ENCODE assay signal across 35 mouse cellular contexts in genomic region chr4:16237771-16238170, GRCm38 (mm10).
"Had no signal": no experiment of that assay in that cellular context is flagged by ENCODE, and none has a peak within 500 bp of the region (broad histone marks: within the 10 kb centered on the region; RNA-seq: fewer than 3 reads in every experiment).

No protein-coding gene starts in this region.

- H3K4me3 ChIP-seq: heart, embryonic 10.5 days; heart, embryonic 12.5 days; heart, embryonic 13.5 days; heart, embryonic 15.5 days; hindbrain, embryonic 10.5 days; hindbrain, embryonic 12.5 days; hindbrain, embryonic 13.5 days; hindbrain, embryonic 15.5 days; intestine, embryonic 15.5 days; kidney, embryonic 15.5 days; layer of hippocampus, adult 2 months had no signal

- H3K27ac ChIP-seq: heart, embryonic 10.5 days; heart, embryonic 13.5 days; heart, embryonic 15.5 days; hindbrain, embryonic 10.5 days; hindbrain, embryonic 12.5 days; hindbrain, embryonic 13.5 days; hindbrain, embryonic 14.5 days; hindbrain, embryonic 15.5 days; hindbrain, postnatal 0 days; intestine, embryonic 15.5 days; kidney, embryonic 15.5 days; kidney, postnatal 0 days; layer of hippocampus, adult 2 months had no signal

- H3K36me3 ChIP-seq: heart, embryonic 10.5 days; heart, embryonic 12.5 days; heart, embryonic 13.5 days; heart, embryonic 15.5 days; hindbrain, embryonic 10.5 days; hindbrain, embryonic 12.5 days; hindbrain, embryonic 13.5 days; hindbrain, embryonic 15.5 days; intestine, embryonic 15.5 days; kidney, embryonic 15.5 days had no signal

- ATAC-seq: hindbrain, embryonic 16.5 days; hindbrain, postnatal 0 days; inflammation-experienced regulatory T-cells, adult 6 months; intestine, embryonic 15.5 days; intestine, embryonic 16.5 days; intestine, postnatal 0 days had no signal

- H3K27me3 ChIP-seq: heart, embryonic 12.5 days; heart, embryonic 13.5 days; heart, embryonic 15.5 days; hindbrain, embryonic 12.5 days; hindbrain, embryonic 13.5 days; hindbrain, embryonic 15.5 days; intestine, embryonic 15.5 days; kidney, embryonic 15.5 days had no signal

- H3K4me2 ChIP-seq: heart, embryonic 11.5 days; heart, embryonic 12.5 days; heart, embryonic 13.5 days; heart, embryonic 15.5 days; hindbrain, embryonic 12.5 days; hindbrain, embryonic 13.5 days; hindbrain, embryonic 14.5 days; hindbrain, embryonic 15.5 days; intestine, embryonic 15.5 days; kidney, embryonic 15.5 days had no signal

- H3K4me1 ChIP-seq: heart, embryonic 10.5 days; heart, embryonic 12.5 days; heart, embryonic 13.5 days; heart, embryonic 15.5 days; hindbrain, embryonic 10.5 days; hindbrain, embryonic 12.5 days; hindbrain, embryonic 13.5 days; hindbrain, embryonic 15.5 days; intestine, embryonic 15.5 days; kidney, embryonic 15.5 days had no signal

- H3K9me3 ChIP-seq: heart, embryonic 10.5 days; heart, embryonic 12.5 days; heart, embryonic 13.5 days; heart, embryonic 15.5 days; hindbrain, embryonic 10.5 days; hindbrain, embryonic 12.5 days; hindbrain, embryonic 13.5 days; hindbrain, embryonic 15.5 days; intestine, embryonic 15.5 days; kidney, embryonic 15.5 days had no signal

- DNase-seq: heart, postnatal 10 days; heart, postnatal 14 days; heart, postnatal 36 days; heart, postnatal 4 days; kidney, adult 11 months; kidney, adult 18-20 months; kidney, adult 2 months; kidney, adult 8-10 months; kidney, adult 9 months; kidney, postnatal 10 days; kidney, postnatal 14 days; kidney, postnatal 25 days; kidney, postnatal 36 days; kidney, postnatal 4 days; layer of hippocampus, adult 9-11 months; layer of hippocampus, postnatal 36 days had no signal

- H3K9ac ChIP-seq: heart, embryonic 12.5 days; heart, embryonic 13.5 days; heart, embryonic 15.5 days; hindbrain, embryonic 12.5 days; hindbrain, embryonic 13.5 days; hindbrain, embryonic 14.5 days; hindbrain, embryonic 15.5 days; intestine, embryonic 15.5 days; kidney, embryonic 15.5 days had no signal
